Comparison of ENCODE assay signal across 22 mouse cellular contexts in genomic region chr13:40877589-40877988, GRCm38 (mm10).
"Had no signal": no experiment of that assay in that cellular context is flagged by ENCODE, and none has a peak within 500 bp of the region (broad histone marks: within the 10 kb centered on the region; RNA-seq: fewer than 3 reads in every experiment).

No protein-coding gene starts in this region.

- ATAC-seq: intestine, embryonic 16.5 days had no signal

- H3K4me3 ChIP-seq: left cerebral cortex, adult 2 months; limb, embryonic 12.5 days; limb, embryonic 15.5 days; lung, embryonic 15.5 days; neural tube, embryonic 12.5 days; neural tube, embryonic 15.5 days had no signal

- DNase-seq: kidney, adult 2 months; kidney, postnatal 10 days; kidney, postnatal 36 days; layer of hippocampus, postnatal 36 days; left cerebral cortex, postnatal 4 days; lung, adult 18-20 months; lung, postnatal 10 days; lung, postnatal 36 days; midbrain, embryonic 14.5 days; retina, postnatal 1 day; thymus, adult 18-20 months; thymus, postnatal 36 days had no signal

- H3K4me2 ChIP-seq: limb, embryonic 12.5 days; limb, embryonic 15.5 days; liver, embryonic 11.5 days; lung, embryonic 15.5 days; midbrain, embryonic 11.5 days; neural tube, embryonic 12.5 days; neural tube, embryonic 15.5 days had no signal

- H3K27me3 ChIP-seq: limb, embryonic 12.5 days; limb, embryonic 15.5 days; lung, embryonic 15.5 days; neural tube, embryonic 12.5 days; neural tube, embryonic 15.5 days had no signal

- H3K4me1 ChIP-seq: limb, embryonic 15.5 days; lung, embryonic 15.5 days; neural tube, embryonic 12.5 days; neural tube, embryonic 15.5 days had no signal

- H3K9me3 ChIP-seq: limb, embryonic 12.5 days; limb, embryonic 15.5 days; lung, embryonic 15.5 days; neural tube, embryonic 12.5 days; neural tube, embryonic 15.5 days had no signal

- H3K9ac ChIP-seq: limb, embryonic 12.5 days; limb, embryonic 15.5 days; liver, embryonic 14.5 days; lung, embryonic 15.5 days; neural tube, embryonic 12.5 days; neural tube, embryonic 15.5 days had no signal

- H3K27ac ChIP-seq: left cerebral cortex, adult 2 months; limb, embryonic 12.5 days; limb, embryonic 15.5 days; liver, embryonic 14.5 days; lung, embryonic 15.5 days; neural tube, embryonic 12.5 days; neural tube, embryonic 15.5 days had no signal

- H3K36me3 ChIP-seq: limb, embryonic 12.5 days; limb, embryonic 15.5 days; lung, embryonic 15.5 days; neural tube, embryonic 12.5 days; neural tube, embryonic 15.5 days had no signal
